Mouse (Mus musculus) CH12.LX (cell line): ENCODE results near the gene Usp5.

Experiments used
- BHLHE40 ChIP-seq: IDR thresholded peaks from 2 replicates; pipeline ENCODE4 v1.6.1; 2011; ENCODE audit warnings: mild to moderate bottlenecking, low read depth, low read length, improper control_type of control experiment
- CTCF ChIP-seq, 2 experiments: IDR thresholded peaks in 1 of 2; conservative IDR thresholded peaks in 1 of 2; 2 replicates each; pipeline ENCODE4 v1.5.1; 2011 to 2012; ENCODE audit warnings: low read depth in 2 of 2, low read length in 2 of 2, improper control_type of control experiment in 1 of 2, inconsistent platforms in 1 of 2, mild to moderate bottlenecking in 1 of 2, moderate library complexity in 1 of 2
- ETS1 ChIP-seq: conservative IDR thresholded peaks from 2 replicates; pipeline ENCODE4 v1.6.1; 2012; ENCODE audit warnings: low read depth, mild to moderate bottlenecking, inconsistent platforms, low read length, improper control_type of control experiment, moderate library complexity
- GABPA ChIP-seq: IDR thresholded peaks from 2 replicates; pipeline ENCODE4 v1.6.1; 2012; ENCODE audit warnings: low read depth, low read length, improper control_type of control experiment, inconsistent platforms; ENCODE audit not compliant: insufficient replicate concordance
- HCFC1 ChIP-seq: IDR thresholded peaks from 2 replicates; pipeline ENCODE4 v1.6.1; 2012; ENCODE audit warnings: low read depth, mild to moderate bottlenecking, inconsistent platforms, low read length, improper control_type of control experiment
- JUND ChIP-seq: conservative IDR thresholded peaks from 2 replicates; pipeline ENCODE4 v1.6.1; 2011; ENCODE audit warnings: low read depth, low read length, improper control_type of control experiment
- MAX ChIP-seq: IDR thresholded peaks from 2 replicates; pipeline ENCODE4 v1.6.1; 2011; ENCODE audit warnings: low read length, improper control_type of control experiment
- POLR2A ChIP-seq: IDR thresholded peaks from 2 replicates; pipeline ENCODE4 v1.6.1; 2011; ENCODE audit warnings: low read depth, mild to moderate bottlenecking, improper control_type of control experiment, low read length
- RCOR1 ChIP-seq: conservative IDR thresholded peaks from 2 replicates; pipeline ENCODE4 v1.6.1; 2012; ENCODE audit warnings: low read depth, mild to moderate bottlenecking, inconsistent platforms, low read length, improper control_type of control experiment
- SIN3A ChIP-seq: IDR thresholded peaks from 2 replicates; pipeline ENCODE4 v1.6.1; 2012; ENCODE audit warnings: low read length, improper control_type of control experiment, inconsistent platforms
- TCF12 ChIP-seq: IDR thresholded peaks from 2 replicates; pipeline ENCODE4 v1.6.1; 2014; ENCODE audit warnings: low read depth, mild to moderate bottlenecking, inconsistent platforms, low read length, improper control_type of control experiment
- UBTF ChIP-seq: IDR thresholded peaks from 2 replicates; pipeline ENCODE4 v1.6.1; 2012; ENCODE audit warnings: low read depth, mild to moderate bottlenecking, inconsistent platforms, low read length, improper control_type of control experiment, moderate library complexity
- USF2 ChIP-seq: conservative IDR thresholded peaks from 2 replicates; pipeline ENCODE4 v1.6.1; 2011; ENCODE audit warnings: low read depth, low read length, improper control_type of control experiment
- ZC3H11A ChIP-seq: IDR thresholded peaks from 2 replicates; pipeline ENCODE4 v1.6.1; 2012; ENCODE audit warnings: low read depth, mild to moderate bottlenecking, inconsistent platforms, low read length, improper control_type of control experiment

DNA sequence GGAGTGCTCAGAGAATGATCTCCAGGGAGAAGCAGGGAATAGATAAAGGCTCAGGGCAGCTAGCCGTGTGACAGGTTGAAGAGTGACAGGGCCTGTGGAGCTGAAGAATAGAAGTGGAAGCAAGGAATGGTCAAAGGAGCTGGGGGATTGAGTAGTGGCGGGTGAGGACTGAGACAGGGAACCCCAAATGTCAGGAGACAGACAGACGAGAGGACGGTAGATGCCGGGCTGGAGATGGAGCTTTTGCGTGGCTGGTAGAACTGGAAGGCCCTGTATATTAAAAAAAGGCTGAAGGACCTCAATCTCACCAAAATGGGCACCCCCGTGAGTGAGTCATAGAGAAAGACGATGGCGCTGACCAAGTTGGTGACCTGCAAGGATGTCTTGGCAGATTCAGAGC is 31.2 kb upstream of the Usp5 start:
- TF ChIP-seq CTCF (conservative IDR thresholded peaks at IDR 0.05 in 1 of 2, IDR thresholded peaks at IDR 0.05 in 1 of 2; ENCODE audit: low read depth in 2 of 2, low read length in 2 of 2) (no peak), MAX (no peak), GABPA (no peak), RCOR1 (no peak), USF2 (no peak), HCFC1 (no peak), ZC3H11A (no peak), BHLHE40 (no peak), TCF12 (no peak), UBTF (no peak), JUND (no peak), ETS1 (no peak), POLR2A (no peak), SIN3A (no peak)
